Mouse (Mus musculus) forebrain, embryonic 11.5 days (tissue): ENCODE measurements around the gene Gbx1. TPM values are rescaled to one million over a fixed set of nuclear protein-coding genes. Genes with fewer than 3 reads are reported as not detected.
A peak's percentile ranks its signal among the peaks of the same experiment; 100 is the strongest.

ENCODE experiments used
- ATAC-seq: fragments of 200-750 bp; cut with Nextera tagmentation; replicated peaks from 2 replicates; pipeline ENCODE4 v1.8.0; 2017; ENCODE audit warnings: moderate TSS enrichment; ENCODE audit not compliant: low FRiP score
- DNase-seq: peaks from one replicate; pipeline ENCODE4 v3.0.0-alpha.2; 2017; ENCODE audit warnings: low spot score
- H3K27ac ChIP-seq: fragments of 300-500 bp; sonication (generic); 2 replicates; pipeline ENCODE4 v1.5.1; 2014; ENCODE audit warnings: low read depth, low read length
- H3K27me3 ChIP-seq: fragments of 300-500 bp; sonication (generic); 2 replicates; pipeline ENCODE4 v1.6.1; 2014; ENCODE audit warnings: mild to moderate bottlenecking, low read length, mixed read lengths; ENCODE audit not compliant: control insufficient read depth, insufficient read depth
- H3K36me3 ChIP-seq: fragments of 300-500 bp; sonication (generic); 2 replicates; pipeline ENCODE4 v1.6.1; 2014; ENCODE audit warnings: mild to moderate bottlenecking, low read length, moderate library complexity, mixed read lengths; ENCODE audit not compliant: control insufficient read depth, insufficient read depth
- H3K4me1 ChIP-seq: fragments of 300-500 bp; sonication (generic); replicated peaks from 2 replicates; pipeline ENCODE4 v1.6.1; 2014; ENCODE audit warnings: low read length, mixed read lengths; ENCODE audit not compliant: control insufficient read depth, insufficient read depth
- H3K4me2 ChIP-seq: fragments of 300-500 bp; sonication (generic); 2 replicates; pipeline ENCODE4 v1.6.1; 2014; ENCODE audit warnings: low read depth, mild to moderate bottlenecking, low read length, moderate library complexity, mixed read lengths; ENCODE audit not compliant: severe bottlenecking
- H3K4me3 ChIP-seq: fragments of 300-500 bp; sonication (generic); 2 replicates; pipeline ENCODE4 v1.5.1; 2014; ENCODE audit warnings: low read depth, low read length
- H3K9ac ChIP-seq: fragments of 300-500 bp; sonication (generic); 2 replicates; pipeline ENCODE4 v1.6.1; 2014; ENCODE audit warnings: low read length
- H3K9me3 ChIP-seq: fragments of 300-500 bp; sonication (generic); 2 replicates; pipeline ENCODE4 v1.6.1; 2016; ENCODE audit warnings: low read length, mixed read lengths; ENCODE audit not compliant: control insufficient read depth
- WGBS: fragments of 180-500 bp; shearing (Covaris S2); extraction: QIAGEN DNeasy Blood & Tissue Kit; methylation state at CpG from one replicate; pipeline ENCODE4 v1.1.7; 2014; 5-methylcytosine and 5-hydroxymethylcytosine counted together
- polyA plus RNA-seq: library from polyadenylated mRNA; unstranded; fragments of >200 nt; fragmentation: Nextera tagmentation; extraction: Ambion mirVana; gene quantifications from 2 replicates; pipeline ENCODE4 v1.2.1, GENCODE M21; 2014

Gene Gbx1
- polyA plus RNA-seq, 1 experiment from 2014 or later, result 0.64 TPM

DNA sequence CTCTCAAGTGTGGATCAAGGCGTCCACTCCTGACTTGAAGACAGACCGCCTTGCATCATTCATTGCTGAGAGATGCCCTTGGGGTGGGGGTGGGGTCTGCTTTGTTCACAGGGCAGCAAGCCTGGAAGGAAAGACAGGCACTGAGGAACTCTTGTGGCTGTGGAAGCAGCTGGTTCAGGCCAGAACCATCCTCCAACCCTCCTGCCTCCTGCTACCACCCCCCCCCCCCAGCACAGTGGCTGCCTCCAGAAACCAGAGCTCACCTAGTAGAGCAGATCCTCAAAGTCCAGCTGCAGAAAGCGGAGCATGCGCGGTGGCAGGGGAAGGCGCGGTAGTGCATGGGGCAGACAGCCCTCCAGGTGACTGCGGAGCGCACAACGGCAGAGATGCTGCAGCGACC lies 6.4 kb upstream of the Gbx1 start:
- no peak overlapping the region for H3K4me3 ChIP-seq
- H3K4me1 ChIP-seq, result no peaks in the 10 kb centered on the region
- no peak overlapping the region for H3K9ac ChIP-seq
- 58% methylated on average over 11 of the region's 11 CpGs for WGBS
- no peak overlapping the region for H3K4me2 ChIP-seq
- H3K9me3 ChIP-seq, result no peaks in the 10 kb centered on the region
- ATAC-seq, result no peak
- no peak for DNase-seq
- peaks cover 10% of the 10 kb centered on the region for H3K27me3 ChIP-seq
- no peak overlapping the region for H3K27ac ChIP-seq
- no peaks in the 10 kb centered on the region for H3K36me3 ChIP-seq

GRCm38 (mm10) chr5:24530042-24530689 lies 3.2 kb upstream of the Gbx1 start:
- H3K4me1 ChIP-seq, result peaks cover 14% of the 10 kb centered on the region
- DNase-seq (peak; percentile 94), ATAC-seq (peak; percentile 54)
- H3K36me3 ChIP-seq, result no peaks in the 10 kb centered on the region
- no peak overlapping the region for H3K27ac ChIP-seq
- no peak overlapping the region for H3K4me2 ChIP-seq
- peaks cover 41% of the 10 kb centered on the region for H3K27me3 ChIP-seq
- H3K9me3 ChIP-seq, result no peaks in the 10 kb centered on the region
- H3K9ac ChIP-seq, result no peak overlapping the region
- H3K4me3 ChIP-seq, result no peak overlapping the region
- 20% methylated on average over 24 of the region's 24 CpGs for WGBS

- no peaks in the 10 kb centered on the region for H3K9me3 ChIP-seq
- no peak overlapping the region for H3K4me2 ChIP-seq
- H3K4me3 ChIP-seq, result no peak overlapping the region
- WGBS, result 11% methylated on average over 6 of the region's 6 CpGs
- H3K9ac ChIP-seq, result no peak overlapping the region
- no peaks in the 10 kb centered on the region for H3K36me3 ChIP-seq
- H3K27ac ChIP-seq, result no peak overlapping the region
- DNase-seq (no peak), ATAC-seq (no peak)
- H3K27me3 ChIP-seq, result peaks cover 61% of the 10 kb centered on the region
- H3K4me1 ChIP-seq, result peaks cover 16% of the 10 kb centered on the region
Observed at GRCm38 (mm10) chr5:24527780-24528179, 778 bp upstream of the Gbx1 start.

DNA sequence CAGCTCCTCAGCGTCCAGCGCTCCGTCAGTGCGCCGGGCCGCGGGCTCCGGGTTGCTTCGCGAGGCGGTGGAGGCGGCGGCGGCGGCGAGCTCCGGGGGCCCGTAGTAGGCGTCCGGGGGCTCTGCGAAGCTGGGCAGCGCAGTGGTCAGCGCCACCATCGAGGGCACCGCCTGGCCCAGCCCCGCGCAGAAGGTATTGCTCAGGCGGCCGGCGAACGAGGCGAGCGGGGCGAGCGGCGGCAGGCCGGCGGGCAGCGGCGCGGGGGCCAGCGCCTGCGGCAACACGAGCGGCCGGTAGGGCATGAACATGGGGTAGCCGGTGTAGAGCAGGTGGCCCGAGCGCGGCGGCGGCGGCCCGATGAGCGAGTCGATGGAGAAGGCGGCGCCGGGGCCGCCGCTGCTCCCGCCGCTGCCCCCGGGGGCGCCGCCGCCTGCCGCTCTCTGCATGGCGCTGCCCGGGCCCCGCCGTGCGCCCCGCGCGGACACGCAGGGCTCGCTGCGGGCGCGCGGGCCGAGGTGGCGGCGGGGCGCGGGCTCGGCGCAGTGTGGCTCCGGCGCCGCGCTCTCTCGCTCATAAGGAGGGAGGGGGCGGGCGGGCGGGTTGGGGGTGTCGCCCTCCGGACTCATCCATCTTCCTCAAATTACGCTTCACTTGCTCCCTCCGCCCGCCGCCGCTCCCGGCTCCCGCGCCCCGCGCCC lies 663 bp downstream of the Gbx1 start:
- under 1% methylated on average over 77 of the region's 109 CpGs for WGBS
- peak; percentile 48; the same call in 1 of the 2 replicates for ATAC-seq
- DNase-seq, result peak; percentile 64
- H3K27ac ChIP-seq, result no peak overlapping the region
- peak overlapping the region; percentile 44 for H3K9ac ChIP-seq
- peaks cover 68% of the 10 kb centered on the region for H3K27me3 ChIP-seq
- peaks cover 16% of the 10 kb centered on the region for H3K4me1 ChIP-seq
- H3K4me3 ChIP-seq, result peak overlapping the region; percentile 47
- peak overlapping the region; percentile 83 for H3K4me2 ChIP-seq
- no peaks in the 10 kb centered on the region for H3K36me3 ChIP-seq
- H3K9me3 ChIP-seq, result no peaks in the 10 kb centered on the region

DNA sequence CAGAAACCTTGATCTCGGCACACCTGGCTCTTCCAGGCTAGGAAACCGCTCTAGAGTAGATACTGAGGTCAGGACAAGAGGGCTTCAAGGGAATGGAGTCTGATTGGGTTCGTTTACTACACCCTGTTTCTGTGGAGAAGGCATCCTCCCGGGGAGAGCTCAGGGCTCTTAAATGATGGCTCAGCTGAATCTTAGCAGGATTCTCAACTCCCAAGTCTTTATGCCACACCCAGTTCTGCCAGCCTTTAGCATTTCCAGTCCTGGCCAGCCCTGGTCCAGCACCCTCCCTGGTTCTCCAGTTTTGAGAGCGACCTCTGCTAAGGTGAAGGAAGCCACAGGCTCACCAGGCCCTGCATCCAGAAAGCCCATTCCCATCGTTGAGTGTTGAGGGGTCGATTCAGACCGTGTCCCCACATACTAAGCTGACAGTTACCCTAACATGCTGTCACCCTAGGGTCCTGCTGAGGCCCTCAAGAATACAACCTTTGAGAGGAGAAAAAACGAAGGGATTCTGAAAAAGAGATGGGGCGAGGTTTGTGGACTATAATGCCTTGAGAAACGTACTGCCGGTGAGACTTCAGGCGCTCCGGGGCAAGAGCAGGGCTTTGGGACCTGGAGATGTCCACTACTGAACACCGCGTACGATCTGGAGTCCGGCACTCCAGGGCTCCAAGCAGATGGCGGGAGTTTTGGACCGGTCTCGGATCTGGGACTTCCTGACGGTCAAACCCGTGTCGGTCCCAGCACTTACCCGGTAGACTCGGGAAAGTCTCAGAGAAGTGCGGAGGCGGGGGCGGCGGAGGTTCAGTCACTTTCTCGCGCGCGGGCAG lies 1.4 kb downstream of the Gbx1 start:
- H3K27ac ChIP-seq, result no peak overlapping the region
- H3K9ac ChIP-seq, result peak overlapping the region; percentile 44; the same call in 1 of the 2 replicates
- no peaks in the 10 kb centered on the region for H3K36me3 ChIP-seq
- ATAC-seq, result no peak
- H3K9me3 ChIP-seq, result no peaks in the 10 kb centered on the region
- H3K4me3 ChIP-seq, result peak overlapping the region; percentile 47
- peak overlapping the region; percentile 83 for H3K4me2 ChIP-seq
- peaks cover 16% of the 10 kb centered on the region for H3K4me1 ChIP-seq
- DNase-seq, result no peak
- 3% methylated on average over 34 of the region's 34 CpGs for WGBS
- H3K27me3 ChIP-seq, result peaks cover 68% of the 10 kb centered on the region

DNA sequence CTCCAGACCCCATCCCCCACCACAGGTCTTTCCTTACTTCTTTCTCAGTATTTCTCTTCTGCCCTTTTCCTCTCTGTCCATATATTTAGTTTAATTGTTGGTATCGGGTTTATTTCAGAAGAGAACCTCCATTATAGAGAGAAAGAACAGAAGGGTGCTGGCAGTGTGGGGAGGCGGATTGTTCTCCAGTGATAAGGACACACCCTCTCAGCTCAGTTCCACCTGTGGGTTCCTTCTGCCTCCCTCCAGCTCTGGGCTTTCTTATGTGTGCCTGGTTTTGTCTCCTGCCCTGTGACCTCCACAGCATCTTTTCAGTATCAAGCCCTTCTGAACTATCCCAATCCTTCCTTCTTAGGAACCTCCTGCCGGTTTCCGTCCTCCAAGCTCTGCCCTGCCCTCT lies 2.5 kb downstream of the Gbx1 start:
- H3K4me2 ChIP-seq, result no peak overlapping the region
- no peak overlapping the region for H3K9ac ChIP-seq
- 17% methylated on average over 4 of the region's 4 CpGs for WGBS
- ATAC-seq, result no peak
- DNase-seq, result no peak
- H3K4me1 ChIP-seq, result peaks cover 16% of the 10 kb centered on the region
- peaks cover 68% of the 10 kb centered on the region for H3K27me3 ChIP-seq
- no peaks in the 10 kb centered on the region for H3K36me3 ChIP-seq
- no peak overlapping the region for H3K27ac ChIP-seq
- H3K9me3 ChIP-seq, result no peaks in the 10 kb centered on the region
- no peak overlapping the region for H3K4me3 ChIP-seq

GRCm38 (mm10) chr5:24523806-24524205 lies 3.2 kb downstream of the Gbx1 start:
- no peak overlapping the region for H3K4me3 ChIP-seq
- DNase-seq (no peak), ATAC-seq (no peak)
- no peak overlapping the region for H3K27ac ChIP-seq
- peaks cover 62% of the 10 kb centered on the region for H3K27me3 ChIP-seq
- peaks cover 16% of the 10 kb centered on the region for H3K4me1 ChIP-seq
- WGBS, result 35% methylated on average over 8 of the region's 8 CpGs
- H3K9ac ChIP-seq, result no peak overlapping the region
- no peaks in the 10 kb centered on the region for H3K9me3 ChIP-seq
- H3K36me3 ChIP-seq, result no peaks in the 10 kb centered on the region
- H3K4me2 ChIP-seq, result no peak overlapping the region

DNA sequence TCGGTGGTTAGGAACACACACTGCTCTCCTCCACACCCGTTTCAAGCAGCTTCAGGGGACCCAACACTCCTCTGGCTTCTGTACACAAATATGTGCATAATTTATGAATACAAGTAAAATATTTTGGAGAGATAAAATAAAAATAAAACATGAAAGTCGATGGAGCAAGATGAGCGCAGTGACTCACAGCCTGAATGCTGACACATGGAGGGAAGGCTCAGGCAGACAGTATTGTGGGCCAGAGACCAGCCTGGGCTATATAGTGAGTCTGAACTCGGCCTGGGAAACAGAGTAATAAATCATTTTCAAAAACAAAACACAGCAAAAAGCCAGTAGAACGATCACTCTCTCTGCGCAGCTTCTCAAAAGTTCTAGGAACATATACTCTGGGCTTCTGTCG lies 5.6 kb downstream of the Gbx1 start:
- Histone ChIP-seq H3K4me1 (peaks cover 7% of the 10 kb centered on the region), H3K9me3 (no peaks in the 10 kb centered on the region), H3K27ac (no peak overlapping the region), H3K4me3 (no peak overlapping the region), H3K27me3 (peaks cover 39% of the 10 kb centered on the region), H3K4me2 (no peak overlapping the region), H3K36me3 (no peaks in the 10 kb centered on the region), H3K9ac (no peak overlapping the region)
- DNase-seq (no peak), ATAC-seq (no peak)
- WGBS, result 75% methylated on average over 8 of the region's 8 CpGs
